Mouse (Mus musculus) T-helper 17 cell (primary cell): ENCODE results near the gene Anapc16.
"Not testable (repeated sequence)": the region's sequence is repeated elsewhere in the genome, so short reads cannot be mapped to it uniquely, and the experiment has no call there.

Experiments
- in situ Hi-C, 2 experiments: fragments of 300-600 bp; cut with MboI, MseI; formaldehyde crosslinking; loops; 1 replicate in 1 of 2; 2 replicates in 1 of 2; pipeline ENCODE4 v1.15.1; 2025; ENCODE audit warnings: high pct_unique_total_duplicates in 2 of 2

Anapc16 gene

GRCm38 (mm10) chr10:60002203-60002602 lies 732 bp downstream of the Anapc16 start:
- in situ Hi-C loops = loop anchor here in 1 of 2 experiments (5.0 kb wide), 2 partner anchors 55 to 100 kb away; no protein-coding TSS in a partner anchor

- in situ Hi-C loops = loop anchor here in 1 of 2 experiments (5.0 kb wide), 2 partner anchors 54 to 99 kb away; no protein-coding TSS in a partner anchor
These were observed 1.3 kb downstream of the Anapc16 start for GRCm38 (mm10) chr10:60001663-60002062.

- in situ Hi-C loops = no loop called here
These were observed 3.9 kb downstream of the Anapc16 start for GRCm38 (mm10) chr10:59999057-59999456.

- in situ Hi-C loops = no loop called here
These were observed 5.3 kb downstream of the Anapc16 start for GRCm38 (mm10) chr10:59997591-59997990.

GRCm38 (mm10) chr10:59995889-59996288 lies 7.0 kb downstream of the Anapc16 start:
- in situ Hi-C loops = no loop called here

GRCm38 (mm10) chr10:59993813-59994212 lies 9.1 kb downstream of the Anapc16 start:
- in situ Hi-C loops = not testable (repeated sequence)

- in situ Hi-C loops = no loop called here
These were observed 10.9 kb downstream of the Anapc16 start for GRCm38 (mm10) chr10:59992024-59992423.

- in situ Hi-C loops = no loop called here
These were observed 11.6 kb downstream of the Anapc16 start for GRCm38 (mm10) chr10:59991262-59991880.

GRCm38 (mm10) chr10:59990393-59990792 lies 12.5 kb downstream of the Anapc16 start:
- in situ Hi-C loops = no loop called here

GRCm38 (mm10) chr10:59988036-59988435 lies 14.9 kb downstream of the Anapc16 start:
- in situ Hi-C loops = no loop called here

GRCm38 (mm10) chr10:59982379-59982873 lies 20.5 kb downstream of the Anapc16 start:
- in situ Hi-C loops = no loop called here

- in situ Hi-C loops = no loop called here
These were observed 21.1 kb downstream of the Anapc16 start for GRCm38 (mm10) chr10:59981792-59982191.

GRCm38 (mm10) chr10:59981336-59981735 lies 21.6 kb downstream of the Anapc16 start:
- in situ Hi-C loops = no loop called here

- in situ Hi-C loops = no loop called here
These were observed 22.1 kb downstream of the Anapc16 start for GRCm38 (mm10) chr10:59980815-59981244.

GRCm38 (mm10) chr10:59978873-59979743 lies 23.8 kb downstream of the Anapc16 start:
- in situ Hi-C loops = loop anchor here in 1 of 2 experiments (10.0 kb wide), 1 partner anchor 1166 kb away; the partner anchor contains the start of gene Sgpl1

GRCm38 (mm10) chr10:59978401-59978800 lies 24.5 kb downstream of the Anapc16 start:
- in situ Hi-C loops = loop anchor here in 1 of 2 experiments (10.0 kb wide), 1 partner anchor 1166 kb away; the partner anchor contains the start of gene Sgpl1

- in situ Hi-C loops = loop anchor here in 1 of 2 experiments (10.0 kb wide), 1 partner anchor 1167 kb away; the partner anchor contains the start of gene Sgpl1
These were observed 25.1 kb downstream of the Anapc16 start for GRCm38 (mm10) chr10:59977715-59978343.

GRCm38 (mm10) chr10:59977141-59977540 lies 25.8 kb downstream of the Anapc16 start:
- in situ Hi-C loops = loop anchor here in 1 of 2 experiments (10.0 kb wide), 1 partner anchor 1168 kb away; the partner anchor contains the start of gene Sgpl1

GRCm38 (mm10) chr10:59974786-59975185 lies 28.1 kb downstream of the Anapc16 start:
- in situ Hi-C loops = loop anchor here in 1 of 2 experiments (10.0 kb wide), 1 partner anchor 1170 kb away; the partner anchor contains the start of gene Sgpl1

- in situ Hi-C loops = loop anchor here in 1 of 2 experiments (10.0 kb wide), 1 partner anchor 1171 kb away; the partner anchor contains the start of gene Sgpl1
These were observed 28.7 kb downstream of the Anapc16 start for GRCm38 (mm10) chr10:59974191-59974664.

GRCm38 (mm10) chr10:59973400-59973799 lies 29.5 kb downstream of the Anapc16 start:
- in situ Hi-C loops = loop anchor here in 1 of 2 experiments (10.0 kb wide), 1 partner anchor 1171 kb away; the partner anchor contains the start of gene Sgpl1
